Mouse (Mus musculus): ENCODE data around the gene Cdh13. TPM values are rescaled to one million over a fixed set of nuclear protein-coding genes. Genes with fewer than 3 reads are reported as not detected.
A peak's percentile ranks its signal among the peaks of the same experiment; 100 is the strongest.

Cdh13 gene
- polyA plus RNA-seq, 1 experiment from 2014 or later = 24.3 TPM

GRCm38 (mm10) chr8:118648801-118649537, 365.4 kb downstream of the Cdh13 start:
- H3K27me3 ChIP-seq (replicated peaks; ENCODE audit: control insufficient read depth, insufficient read depth, low read length) = no peaks in the 10 kb centered on the region
- H3K4me1 ChIP-seq (ENCODE audit: control insufficient read depth, insufficient read depth, low read length) = 0 out of 2 replicates have a peak, but pooled peaks cover 3% of the 10 kb centered on the region
- H3K4me3 ChIP-seq (ENCODE audit: low read depth, low read length) = no peak overlapping the region
- WGBS = 58% methylated on average over 6 of the region's 6 CpGs
- H3K9me3 ChIP-seq (ENCODE audit: control insufficient read depth, low read length) = no peaks in the 10 kb centered on the region
- no peaks in the 10 kb centered on the region for H3K36me3 ChIP-seq (ENCODE audit: control insufficient read depth, insufficient read depth, low read length)
- no peak overlapping the region for H3K4me2 ChIP-seq (ENCODE audit: low read depth, low read length)
- no peak overlapping the region for H3K27ac ChIP-seq (replicated peaks; ENCODE audit: low read depth, low read length)
- ATAC-seq (ENCODE audit: low read depth) = no peak
- DNase-seq (ENCODE audit: low spot score) = no peak
- H3K9ac ChIP-seq (ENCODE audit: low read depth, low read length) = no peak overlapping the region

GRCm38 (mm10) chr8:118649981-118650380, 366.4 kb downstream of the Cdh13 start:
- Histone ChIP-seq H3K27ac (replicated peaks; ENCODE audit: low read depth, low read length) (no peak overlapping the region), H3K9ac (ENCODE audit: low read depth, low read length) (no peak overlapping the region), H3K9me3 (ENCODE audit: control insufficient read depth, low read length) (no peaks in the 10 kb centered on the region), H3K4me3 (ENCODE audit: low read depth, low read length) (no peak overlapping the region), H3K4me2 (ENCODE audit: low read depth, low read length) (no peak overlapping the region), H3K36me3 (ENCODE audit: control insufficient read depth, insufficient read depth, low read length) (no peaks in the 10 kb centered on the region), H3K4me1 (ENCODE audit: control insufficient read depth, insufficient read depth, low read length) (0 out of 2 replicates have a peak, but pooled peaks cover 8% of the 10 kb centered on the region), H3K27me3 (replicated peaks; ENCODE audit: control insufficient read depth, insufficient read depth, low read length) (no peaks in the 10 kb centered on the region)
- ATAC-seq (ENCODE audit: low read depth) (no peak), DNase-seq (ENCODE audit: low spot score) (no peak)
- WGBS = 79% methylated on average over 4 of the region's 4 CpGs

DNA sequence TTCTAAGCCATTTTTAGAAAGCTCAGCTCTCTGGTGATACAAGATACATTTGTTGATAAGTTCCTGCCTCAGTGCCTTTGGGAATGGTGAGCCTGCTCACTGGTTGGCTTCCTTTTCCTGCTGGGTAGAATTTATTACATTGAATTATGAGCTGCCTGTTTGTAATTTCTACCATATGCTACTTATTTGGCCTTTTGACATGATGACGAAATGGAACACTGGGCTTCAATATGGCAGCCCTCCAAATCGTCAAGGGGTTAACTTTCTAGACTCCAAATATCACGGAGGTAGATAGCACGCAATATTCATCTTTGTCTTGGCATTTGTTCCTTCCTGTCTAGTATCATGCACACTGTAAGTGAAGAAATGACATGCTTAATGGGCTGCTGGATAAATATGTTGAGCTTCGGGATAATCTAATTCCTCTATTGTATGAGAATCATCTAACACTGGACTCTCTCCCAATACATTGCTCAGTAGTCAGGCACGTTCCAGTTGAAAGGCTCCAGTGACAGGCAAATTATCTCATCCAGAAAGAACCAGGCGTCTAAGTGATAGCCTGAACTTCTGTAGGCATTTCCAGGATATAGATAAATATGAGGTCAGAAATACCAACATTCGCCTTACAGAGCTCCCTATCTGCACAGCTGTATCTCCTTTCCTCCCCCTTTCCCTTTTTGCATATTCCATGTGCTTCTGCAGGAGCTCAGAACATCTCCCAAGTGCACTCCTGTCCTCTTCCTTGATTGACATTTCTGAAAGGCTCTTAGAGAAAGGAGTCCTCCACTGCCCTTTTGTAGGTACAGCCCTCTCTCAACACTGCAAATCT, 378.7 kb downstream of the Cdh13 start:
- ATAC-seq (ENCODE audit: low read depth) = no peak
- DNase-seq (ENCODE audit: low spot score) = peak; percentile 42
- WGBS = 54% methylated on average over 8 of the region's 8 CpGs

GRCm38 (mm10) chr8:118665081-118665480, 381.5 kb downstream of the Cdh13 start:
- Histone ChIP-seq H3K9ac (ENCODE audit: low read depth, low read length) (no peak overlapping the region), H3K27me3 (replicated peaks; ENCODE audit: control insufficient read depth, insufficient read depth, low read length) (no peaks in the 10 kb centered on the region), H3K9me3 (ENCODE audit: control insufficient read depth, low read length) (peaks cover 17% of the 10 kb centered on the region), H3K4me2 (ENCODE audit: low read depth, low read length) (no peak overlapping the region), H3K4me1 (ENCODE audit: control insufficient read depth, insufficient read depth, low read length) (no peaks in the 10 kb centered on the region), H3K4me3 (ENCODE audit: low read depth, low read length) (no peak overlapping the region), H3K27ac (replicated peaks; ENCODE audit: low read depth, low read length) (no peak overlapping the region), H3K36me3 (ENCODE audit: control insufficient read depth, insufficient read depth, low read length) (no peaks in the 10 kb centered on the region)
- no peak for ATAC-seq (ENCODE audit: low read depth)
- 87% methylated on average over 5 of the region's 5 CpGs for WGBS
- no peak for DNase-seq (ENCODE audit: low spot score)

More for the DNA sequence above, 378.7 kb downstream of the Cdh13 start:
- Histone ChIP-seq H3K36me3 (ENCODE audit: control insufficient read depth, insufficient read depth, low read length) (no peaks in the 10 kb centered on the region), H3K4me3 (ENCODE audit: low read depth, low read length) (no peak overlapping the region), H3K4me1 (ENCODE audit: control insufficient read depth, insufficient read depth, low read length) (no peaks in the 10 kb centered on the region), H3K27me3 (replicated peaks; ENCODE audit: control insufficient read depth, insufficient read depth, low read length) (no peaks in the 10 kb centered on the region), H3K9me3 (ENCODE audit: control insufficient read depth, low read length) (peaks cover 17% of the 10 kb centered on the region), H3K9ac (ENCODE audit: low read depth, low read length) (no peak overlapping the region), H3K27ac (replicated peaks; ENCODE audit: low read depth, low read length) (no peak overlapping the region), H3K4me2 (ENCODE audit: low read depth, low read length) (no peak overlapping the region)

GRCm38 (mm10) chr8:118667736-118668135, 384.2 kb downstream of the Cdh13 start:
- Histone ChIP-seq H3K4me2 (ENCODE audit: low read depth, low read length) (no peak overlapping the region), H3K27ac (replicated peaks; ENCODE audit: low read depth, low read length) (no peak overlapping the region), H3K9me3 (ENCODE audit: control insufficient read depth, low read length) (0 out of 2 replicates have a peak, but pooled peaks cover 7% of the 10 kb centered on the region), H3K4me3 (ENCODE audit: low read depth, low read length) (no peak overlapping the region), H3K36me3 (ENCODE audit: control insufficient read depth, insufficient read depth, low read length) (no peaks in the 10 kb centered on the region), H3K9ac (ENCODE audit: low read depth, low read length) (no peak overlapping the region), H3K4me1 (ENCODE audit: control insufficient read depth, insufficient read depth, low read length) (no peaks in the 10 kb centered on the region), H3K27me3 (replicated peaks; ENCODE audit: control insufficient read depth, insufficient read depth, low read length) (no peaks in the 10 kb centered on the region)
- ATAC-seq (ENCODE audit: low read depth) (no peak), DNase-seq (ENCODE audit: low spot score) (no peak)
- 79% methylated on average over 4 of the region's 4 CpGs for WGBS

GRCm38 (mm10) chr8:118676233-118676632, 392.7 kb downstream of the Cdh13 start:
- Histone ChIP-seq H3K4me3 (ENCODE audit: low read depth, low read length) (no peak overlapping the region), H3K4me1 (ENCODE audit: control insufficient read depth, insufficient read depth, low read length) (no peaks in the 10 kb centered on the region), H3K36me3 (ENCODE audit: control insufficient read depth, insufficient read depth, low read length) (no peaks in the 10 kb centered on the region), H3K27ac (replicated peaks; ENCODE audit: low read depth, low read length) (no peak overlapping the region), H3K9ac (ENCODE audit: low read depth, low read length) (no peak overlapping the region), H3K9me3 (ENCODE audit: control insufficient read depth, low read length) (no peaks in the 10 kb centered on the region), H3K4me2 (ENCODE audit: low read depth, low read length) (no peak overlapping the region), H3K27me3 (replicated peaks; ENCODE audit: control insufficient read depth, insufficient read depth, low read length) (no peaks in the 10 kb centered on the region)
- no peak for ATAC-seq (ENCODE audit: low read depth)
- WGBS = 83% methylated on average over 6 of the region's 6 CpGs
- no peak for DNase-seq (ENCODE audit: low spot score)

DNA sequence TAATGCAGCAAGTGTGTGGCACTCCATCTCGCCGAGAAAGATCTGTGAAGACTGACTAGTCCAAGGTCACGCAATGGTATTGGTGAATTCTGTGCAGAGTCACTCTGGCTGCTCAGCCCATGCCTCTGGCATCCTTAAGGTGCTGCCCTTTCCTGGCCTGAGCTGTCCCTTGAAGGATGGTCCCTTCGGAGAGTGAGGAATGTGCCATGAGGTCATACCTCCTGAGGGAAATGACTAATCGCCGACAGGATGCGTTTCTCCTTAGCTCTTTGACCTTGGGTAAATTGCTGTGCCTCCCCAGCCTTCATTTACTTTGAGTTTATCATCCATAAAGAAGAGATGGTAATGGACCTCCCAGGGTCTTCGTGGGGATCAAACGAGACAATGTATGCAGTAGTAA, 395.8 kb downstream of the Cdh13 start:
- H3K4me2 ChIP-seq (ENCODE audit: low read depth, low read length) = no peak overlapping the region
- H3K27me3 ChIP-seq (replicated peaks; ENCODE audit: control insufficient read depth, insufficient read depth, low read length) = no peaks in the 10 kb centered on the region
- WGBS = 71% methylated on average over 9 of the region's 9 CpGs
- no peak overlapping the region for H3K9ac ChIP-seq (ENCODE audit: low read depth, low read length)
- H3K4me3 ChIP-seq (ENCODE audit: low read depth, low read length) = no peak overlapping the region
- no peak for ATAC-seq (ENCODE audit: low read depth)
- no peak overlapping the region for H3K27ac ChIP-seq (replicated peaks; ENCODE audit: low read depth, low read length)
- H3K4me1 ChIP-seq (ENCODE audit: control insufficient read depth, insufficient read depth, low read length) = no peaks in the 10 kb centered on the region
- no peak for DNase-seq (ENCODE audit: low spot score)
- H3K9me3 ChIP-seq (ENCODE audit: control insufficient read depth, low read length) = no peaks in the 10 kb centered on the region
- no peaks in the 10 kb centered on the region for H3K36me3 ChIP-seq (ENCODE audit: control insufficient read depth, insufficient read depth, low read length)

- no peak overlapping the region for H3K27ac ChIP-seq (replicated peaks; ENCODE audit: low read depth, low read length)
- H3K27me3 ChIP-seq (replicated peaks; ENCODE audit: control insufficient read depth, insufficient read depth, low read length) = no peaks in the 10 kb centered on the region
- no peak overlapping the region for H3K9ac ChIP-seq (ENCODE audit: low read depth, low read length)
- no peaks in the 10 kb centered on the region for H3K36me3 ChIP-seq (ENCODE audit: control insufficient read depth, insufficient read depth, low read length)
- H3K4me2 ChIP-seq (ENCODE audit: low read depth, low read length) = no peak overlapping the region
- DNase-seq (ENCODE audit: low spot score) = no peak
- 0 out of 2 replicates have a peak, but pooled peaks cover 5% of the 10 kb centered on the region for H3K9me3 ChIP-seq (ENCODE audit: control insufficient read depth, low read length)
- no peak for ATAC-seq (ENCODE audit: low read depth)
- no peaks in the 10 kb centered on the region for H3K4me1 ChIP-seq (ENCODE audit: control insufficient read depth, insufficient read depth, low read length)
- 76% methylated on average over 3 of the region's 3 CpGs for WGBS
- no peak overlapping the region for H3K4me3 ChIP-seq (ENCODE audit: low read depth, low read length)
Measured at GRCm38 (mm10) chr8:118683386-118683785, 399.9 kb downstream of the Cdh13 start.
